Mouse (Mus musculus) hindbrain, embryonic 15.5 days (tissue): Measurements from ENCODE around the gene Majin. TPM values are rescaled to one million over a fixed set of nuclear protein-coding genes. Genes with fewer than 3 reads are reported as not detected.

Experiments
- ATAC-seq: fragments of 200-750 bp; cut with Nextera tagmentation; 2 replicates; pipeline ENCODE4 v1.8.0; 2017; ENCODE audit warnings: low read depth, moderate number of reproducible peaks, moderate TSS enrichment; ENCODE audit not compliant: low FRiP score
- H3K27ac ChIP-seq: fragments of 300-500 bp; sonication (generic); replicated peaks from 2 replicates; pipeline ENCODE4 v1.5.1; 2015; ENCODE audit warnings: mild to moderate bottlenecking, inconsistent platforms
- H3K27me3 ChIP-seq: fragments of 300-500 bp; sonication (generic); 2 replicates; pipeline ENCODE4 v1.6.1; 2015; ENCODE audit warnings: control low read depth, inconsistent platforms
- H3K36me3 ChIP-seq: fragments of 300-500 bp; sonication (generic); 2 replicates; pipeline ENCODE4 v1.6.1; 2015; ENCODE audit warnings: control low read depth, inconsistent platforms
- H3K4me1 ChIP-seq: fragments of 300-500 bp; sonication (generic); replicated peaks from 2 replicates; pipeline ENCODE4 v1.6.1; 2015; ENCODE audit warnings: control low read depth, inconsistent platforms
- H3K4me2 ChIP-seq: fragments of 300-500 bp; sonication (generic); 2 replicates; pipeline ENCODE4 v1.6.1; 2015; ENCODE audit warnings: moderate library complexity, mild to moderate bottlenecking, inconsistent platforms
- H3K4me3 ChIP-seq: fragments of 300-500 bp; sonication (generic); 2 replicates; pipeline ENCODE4 v1.5.1; 2015; ENCODE audit warnings: mild to moderate bottlenecking, inconsistent platforms
- H3K9ac ChIP-seq: fragments of 300-500 bp; sonication (generic); 2 replicates; pipeline ENCODE4 v1.6.1; 2015; ENCODE audit warnings: inconsistent platforms
- H3K9me3 ChIP-seq: fragments of 300-500 bp; sonication (generic); 2 replicates; pipeline ENCODE4 v1.6.1; 2016; ENCODE audit warnings: control low read depth, inconsistent platforms
- WGBS: fragments of 180-500 bp; shearing (Covaris S2); methylation state at CpG from one replicate; pipeline ENCODE4 v1.1.7; 2015; 5-methylcytosine and 5-hydroxymethylcytosine counted together
- polyA plus RNA-seq: library from polyadenylated mRNA; unstranded; fragments of >200 nt; fragmentation: Nextera tagmentation; extraction: Ambion mirVana; gene quantifications from 2 replicates; pipeline ENCODE4 v1.2.1, GENCODE M21; 2015

The Majin gene
- polyA plus RNA-seq, 1 experiment from 2014 or later = not detected

- Histone ChIP-seq H3K9me3 (no peaks in the 10 kb centered on the region), H3K4me1 (peaks cover 20% of the 10 kb centered on the region), H3K27ac (no peak overlapping the region), H3K36me3 (peaks cover 33% of the 10 kb centered on the region), H3K9ac (no peak overlapping the region), H3K27me3 (no peaks in the 10 kb centered on the region), H3K4me3 (no peak overlapping the region), H3K4me2 (peak overlapping the region; percentile 95; the same call in 1 of the 2 replicates)
- WGBS = 79% methylated on average over 5 of the region's 5 CpGs
- ATAC-seq = no peak
Measured at GRCm38 (mm10) chr19:6243226-6243625, 59.0 kb downstream of the Majin start.

- Histone ChIP-seq H3K4me3 (no peak overlapping the region), H3K4me2 (no peak overlapping the region), H3K4me1 (peaks cover 18% of the 10 kb centered on the region), H3K27ac (no peak overlapping the region), H3K9ac (no peak overlapping the region), H3K27me3 (no peaks in the 10 kb centered on the region), H3K36me3 (peaks cover 41% of the 10 kb centered on the region), H3K9me3 (no peaks in the 10 kb centered on the region)
- WGBS = 65% methylated on average over 1 of the region's 1 CpGs
- no peak for ATAC-seq
Measured at GRCm38 (mm10) chr19:6245806-6246205, 61.6 kb downstream of the Majin start.

- ATAC-seq = no peak
- Histone ChIP-seq H3K4me3 (no peak overlapping the region), H3K36me3 (peaks cover 58% of the 10 kb centered on the region), H3K9ac (no peak overlapping the region), H3K27ac (no peak overlapping the region), H3K4me2 (no peak overlapping the region), H3K4me1 (peaks cover 8% of the 10 kb centered on the region), H3K27me3 (no peaks in the 10 kb centered on the region), H3K9me3 (no peaks in the 10 kb centered on the region)
- WGBS = 95% methylated on average over 29 of the region's 29 CpGs
Measured at GRCm38 (mm10) chr19:6247526-6248300, 63.5 kb downstream of the Majin start.

GRCm38 (mm10) chr19:6253021-6253420, 68.8 kb downstream of the Majin start:
- H3K9ac ChIP-seq = no peak overlapping the region
- no peaks in the 10 kb centered on the region for H3K27me3 ChIP-seq
- 93% methylated on average over 4 of the region's 4 CpGs for WGBS
- H3K36me3 ChIP-seq = peaks cover 76% of the 10 kb centered on the region
- H3K4me2 ChIP-seq = no peak overlapping the region
- H3K4me3 ChIP-seq = no peak overlapping the region
- H3K27ac ChIP-seq = no peak overlapping the region
- ATAC-seq = no peak
- H3K4me1 ChIP-seq = no peaks in the 10 kb centered on the region
- H3K9me3 ChIP-seq = no peaks in the 10 kb centered on the region

- Histone ChIP-seq H3K27ac (no peak overlapping the region), H3K36me3 (peaks cover 56% of the 10 kb centered on the region), H3K4me2 (no peak overlapping the region), H3K9ac (no peak overlapping the region), H3K27me3 (no peaks in the 10 kb centered on the region), H3K4me1 (no peaks in the 10 kb centered on the region), H3K9me3 (no peaks in the 10 kb centered on the region), H3K4me3 (no peak overlapping the region)
- 68% methylated on average over 2 of the region's 2 CpGs for WGBS
- no peak for ATAC-seq
Measured at GRCm38 (mm10) chr19:6260428-6260827, 76.2 kb downstream of the Majin start.

GRCm38 (mm10) chr19:6260946-6261345, 76.8 kb downstream of the Majin start:
- no peaks in the 10 kb centered on the region for H3K9me3 ChIP-seq
- peaks cover 52% of the 10 kb centered on the region for H3K36me3 ChIP-seq
- no peak overlapping the region for H3K4me3 ChIP-seq
- no peak overlapping the region for H3K27ac ChIP-seq
- WGBS = 78% methylated on average over 4 of the region's 4 CpGs
- no peak overlapping the region for H3K4me2 ChIP-seq
- no peaks in the 10 kb centered on the region for H3K27me3 ChIP-seq
- no peaks in the 10 kb centered on the region for H3K4me1 ChIP-seq
- ATAC-seq = no peak
- no peak overlapping the region for H3K9ac ChIP-seq

GRCm38 (mm10) chr19:6261379-6261778, 77.2 kb downstream of the Majin start:
- H3K27ac ChIP-seq = no peak overlapping the region
- H3K4me2 ChIP-seq = no peak overlapping the region
- H3K36me3 ChIP-seq = peaks cover 48% of the 10 kb centered on the region
- WGBS = 93% methylated on average over 14 of the region's 14 CpGs
- ATAC-seq = no peak
- H3K9me3 ChIP-seq = no peaks in the 10 kb centered on the region
- H3K9ac ChIP-seq = no peak overlapping the region
- no peaks in the 10 kb centered on the region for H3K27me3 ChIP-seq
- no peaks in the 10 kb centered on the region for H3K4me1 ChIP-seq
- H3K4me3 ChIP-seq = no peak overlapping the region

GRCm38 (mm10) chr19:6262222-6262621, 78.0 kb downstream of the Majin start:
- no peaks in the 10 kb centered on the region for H3K27me3 ChIP-seq
- H3K9ac ChIP-seq = no peak overlapping the region
- H3K4me3 ChIP-seq = no peak overlapping the region
- no peak for ATAC-seq
- H3K9me3 ChIP-seq = no peaks in the 10 kb centered on the region
- 62% methylated on average over 7 of the region's 7 CpGs for WGBS
- no peaks in the 10 kb centered on the region for H3K4me1 ChIP-seq
- no peak overlapping the region for H3K27ac ChIP-seq
- H3K4me2 ChIP-seq = no peak overlapping the region
- peaks cover 40% of the 10 kb centered on the region for H3K36me3 ChIP-seq

- Histone ChIP-seq H3K9me3 (no peaks in the 10 kb centered on the region), H3K4me2 (no peak overlapping the region), H3K9ac (no peak overlapping the region), H3K4me1 (no peaks in the 10 kb centered on the region), H3K4me3 (no peak overlapping the region), H3K27me3 (no peaks in the 10 kb centered on the region), H3K27ac (no peak overlapping the region), H3K36me3 (peaks cover 33% of the 10 kb centered on the region)
- WGBS = 75% methylated on average over 8 of the region's 8 CpGs
- ATAC-seq = no peak
Measured at GRCm38 (mm10) chr19:6262839-6263433, 78.7 kb downstream of the Majin start.

- Histone ChIP-seq H3K4me3 (no peak overlapping the region), H3K36me3 (peaks cover 20% of the 10 kb centered on the region), H3K27ac (no peak overlapping the region), H3K4me1 (peaks cover 4% of the 10 kb centered on the region; the same call in 1 of the 2 replicates), H3K4me2 (no peak overlapping the region), H3K9me3 (no peaks in the 10 kb centered on the region), H3K27me3 (no peaks in the 10 kb centered on the region), H3K9ac (no peak overlapping the region)
- no peak for ATAC-seq
- WGBS = 84% methylated on average over 9 of the region's 9 CpGs
Measured at GRCm38 (mm10) chr19:6264200-6264599, 80.0 kb downstream of the Majin start.

- peaks cover 17% of the 10 kb centered on the region for H3K36me3 ChIP-seq
- no peak overlapping the region for H3K4me3 ChIP-seq
- no peaks in the 10 kb centered on the region for H3K9me3 ChIP-seq
- ATAC-seq = no peak
- peaks cover 4% of the 10 kb centered on the region; the same call in 1 of the 2 replicates for H3K4me1 ChIP-seq
- 92% methylated on average over 8 of the region's 8 CpGs for WGBS
- no peak overlapping the region for H3K4me2 ChIP-seq
- H3K27ac ChIP-seq = no peak overlapping the region
- no peaks in the 10 kb centered on the region for H3K27me3 ChIP-seq
- H3K9ac ChIP-seq = no peak overlapping the region
Measured at GRCm38 (mm10) chr19:6264945-6265344, 80.8 kb downstream of the Majin start.

- no peak for ATAC-seq
- 68% methylated on average over 6 of the region's 6 CpGs for WGBS
Measured at GRCm38 (mm10) chr19:6265727-6266182, 81.6 kb downstream of the Majin start.

More at GRCm38 (mm10) chr19:6265727-6266182, 81.6 kb downstream of the Majin start:
- Histone ChIP-seq H3K36me3 (peaks cover 10% of the 10 kb centered on the region), H3K4me1 (peaks cover 4% of the 10 kb centered on the region; the same call in 1 of the 2 replicates), H3K27me3 (no peaks in the 10 kb centered on the region), H3K27ac (no peak overlapping the region), H3K4me2 (no peak overlapping the region), H3K4me3 (no peak overlapping the region), H3K9ac (no peak overlapping the region), H3K9me3 (no peaks in the 10 kb centered on the region)
